Mouse (Mus musculus) CD4-positive helper T cell, adult 2 months (primary cell): ENCODE data around the gene Atp1a4.

Experiments used
- DNase-seq: peaks from one replicate; pipeline ENCODE4 v3.0.0-alpha.2; 2012; ENCODE audit warnings: low read depth, missing footprints, low spot score

Atp1a4 gene

GRCm38 (mm10) chr1:172258314-172258713, at the start of gene Atp1a4:
Gene Atp1a4 (minus strand): TSS chr1:172258414.
- DNase-seq = no peak

DNA sequence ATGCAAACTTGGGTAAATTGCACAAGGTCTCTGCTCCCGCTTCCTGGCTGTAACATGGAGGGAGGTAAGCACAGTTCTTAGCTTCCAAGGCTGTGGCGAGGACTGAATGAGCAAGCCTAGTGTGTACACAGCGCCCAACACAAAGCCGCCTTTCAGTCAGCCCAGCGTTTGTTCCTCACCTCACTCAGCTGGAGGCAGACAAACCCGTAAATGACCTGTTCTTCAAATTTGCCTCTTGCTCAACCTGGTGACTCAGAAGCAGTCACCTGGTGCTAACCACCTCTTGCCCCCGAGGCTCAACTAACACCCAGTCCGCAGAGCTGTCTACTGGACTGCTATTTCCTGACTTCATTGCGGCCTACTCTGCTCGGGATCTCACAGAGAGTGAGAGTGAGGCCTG, 49.7 kb upstream of the Atp1a4 start:
- DNase-seq = no peak

GRCm38 (mm10) chr1:172306885-172307284, 48.7 kb upstream of the Atp1a4 start:
- no peak for DNase-seq

DNA sequence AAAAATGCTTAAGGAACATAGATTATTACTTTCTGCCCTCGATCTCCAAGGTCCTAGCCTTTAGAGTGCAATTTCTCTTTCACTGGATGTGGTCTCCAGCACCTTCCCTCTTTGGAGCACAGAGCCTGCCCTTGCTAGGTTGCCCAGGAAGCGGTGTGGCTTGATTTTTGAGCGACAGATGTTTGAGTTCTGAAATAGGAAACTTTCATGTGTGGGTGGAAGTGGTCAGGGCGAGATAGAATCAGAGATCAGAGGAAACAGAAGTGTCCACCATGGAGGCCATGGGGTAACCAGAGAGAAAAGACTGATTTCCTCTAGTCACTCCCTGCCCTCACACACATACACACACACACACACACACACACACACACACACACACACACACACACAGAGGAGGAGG, 48.0 kb upstream of the Atp1a4 start:
- peak; percentile 71 for DNase-seq

GRCm38 (mm10) chr1:172305635-172306034, 47.4 kb upstream of the Atp1a4 start:
- peak; percentile 31 for DNase-seq

DNA sequence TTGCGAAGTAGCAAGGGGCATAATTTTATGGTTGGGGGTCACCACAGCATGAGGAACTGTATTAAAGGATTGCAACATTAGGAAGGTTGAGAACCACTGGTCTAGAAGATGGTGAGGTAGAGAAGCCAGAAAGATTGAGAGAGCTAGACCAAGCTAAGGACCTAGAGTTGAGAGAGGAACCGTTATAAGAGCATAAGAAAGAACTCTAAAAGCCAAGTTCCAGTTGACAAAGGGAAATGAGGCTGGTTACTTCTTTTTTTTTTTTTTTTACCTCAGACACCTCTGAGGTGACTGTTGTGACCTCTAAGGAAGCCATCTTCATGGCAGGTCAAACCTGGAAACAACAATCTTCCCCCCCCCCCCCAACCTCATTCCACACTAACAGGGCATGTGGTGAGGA, 46.9 kb upstream of the Atp1a4 start:
- DNase-seq = no peak

DNA sequence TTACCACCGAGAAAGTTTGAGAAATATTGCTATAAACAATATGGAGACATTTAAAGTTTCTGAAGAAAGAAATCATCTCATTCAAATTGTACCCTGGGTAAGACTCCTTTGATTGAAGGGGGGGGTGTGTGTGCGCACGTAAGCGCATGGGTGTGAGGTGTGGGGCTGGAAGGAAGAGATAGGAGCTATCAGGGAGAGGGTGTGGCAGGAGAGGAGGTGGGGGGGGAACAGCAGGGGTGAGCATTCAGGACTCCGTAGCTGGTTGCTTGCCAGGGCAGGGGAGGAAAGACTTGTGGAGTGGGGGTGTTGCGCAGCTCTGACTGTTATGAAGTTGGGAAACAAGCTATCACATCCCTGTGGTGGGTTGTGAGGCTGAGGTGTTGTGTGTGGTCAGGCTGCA, 46.2 kb upstream of the Atp1a4 start:
- DNase-seq = no peak

DNA sequence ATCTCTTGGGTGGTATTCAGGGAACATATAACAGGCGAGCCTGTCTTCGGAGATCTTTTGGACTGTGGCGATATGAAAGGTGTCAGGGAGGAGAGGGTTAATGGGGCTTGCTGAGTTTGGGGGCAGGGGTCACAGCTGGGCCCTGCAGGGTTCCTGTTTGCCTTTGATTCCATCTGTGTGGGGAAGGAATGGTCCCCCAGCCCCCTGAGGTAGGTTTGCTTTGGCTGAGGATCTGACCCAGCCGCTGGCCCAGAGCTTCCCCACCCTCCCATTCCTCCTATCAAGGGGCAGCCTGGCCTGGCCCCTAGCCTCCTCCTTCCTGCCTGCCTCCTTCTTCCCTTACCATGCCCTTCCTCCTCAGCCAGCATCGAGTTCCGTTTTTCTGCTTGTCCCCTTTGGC, 44.6 kb upstream of the Atp1a4 start:
- no peak for DNase-seq

DNA sequence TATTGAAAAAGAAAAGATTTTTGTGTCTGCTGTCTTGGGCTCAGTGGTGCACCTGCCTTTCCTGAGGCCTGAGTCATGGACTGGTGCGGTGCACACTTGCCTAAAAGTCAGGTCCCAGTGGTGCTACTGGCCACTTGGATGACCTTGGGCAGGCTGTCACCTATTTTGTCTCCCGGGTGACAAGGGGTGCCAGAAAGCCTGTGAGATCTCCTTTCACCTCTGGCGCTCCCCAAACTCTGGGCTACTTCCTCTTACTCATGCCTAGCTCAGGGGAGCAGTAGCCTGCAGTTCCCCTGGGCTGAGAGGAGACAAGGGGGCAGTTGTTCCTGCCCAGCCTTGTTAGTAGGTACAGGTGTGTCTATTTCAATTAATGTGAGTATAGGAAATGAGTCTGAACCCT, 44.1 kb upstream of the Atp1a4 start:
- DNase-seq = no peak

DNA sequence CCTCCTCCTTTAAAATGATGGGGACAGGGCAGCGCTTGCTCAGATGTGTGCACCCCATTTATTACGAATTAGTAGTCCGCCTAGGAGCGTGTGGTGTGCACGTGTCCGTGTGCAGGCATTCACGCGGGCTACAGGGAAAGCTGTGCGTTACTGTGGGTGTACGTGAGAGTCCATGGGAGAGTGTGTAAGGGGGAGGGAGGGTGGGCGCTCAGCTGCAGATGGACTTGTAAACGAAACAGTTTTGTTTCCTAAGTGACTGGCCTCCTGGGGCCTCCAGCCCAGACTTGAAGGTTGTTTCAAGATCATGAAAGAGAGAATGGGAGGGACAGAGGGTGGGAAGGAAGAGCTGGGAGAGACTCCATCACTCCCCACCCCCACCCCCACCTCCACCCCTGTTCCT, 43.0 kb upstream of the Atp1a4 start:
- DNase-seq = no peak

- DNase-seq = no peak
Measured at GRCm38 (mm10) chr1:172300247-172300646, 42.0 kb upstream of the Atp1a4 start.

DNA sequence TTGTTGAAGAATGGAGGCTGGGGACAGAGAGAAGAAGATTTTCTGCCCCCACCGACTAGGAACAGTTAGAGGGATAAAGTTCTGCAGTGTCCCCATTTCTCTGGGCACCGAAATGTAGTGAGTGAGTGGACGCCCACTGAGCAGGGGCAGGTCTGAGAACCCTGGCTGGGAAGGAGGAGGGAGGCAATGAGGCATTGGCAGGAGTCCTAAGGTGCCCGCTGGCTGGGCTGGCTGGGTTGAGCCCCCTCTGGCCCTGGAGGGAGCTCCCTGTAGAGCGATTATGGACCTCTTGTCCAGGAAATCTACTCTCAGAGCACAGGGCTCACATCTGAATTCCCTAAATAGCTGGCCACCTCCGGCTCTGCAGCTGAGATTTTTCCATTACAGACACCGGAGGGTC, 41.3 kb upstream of the Atp1a4 start:
- no peak for DNase-seq

DNA sequence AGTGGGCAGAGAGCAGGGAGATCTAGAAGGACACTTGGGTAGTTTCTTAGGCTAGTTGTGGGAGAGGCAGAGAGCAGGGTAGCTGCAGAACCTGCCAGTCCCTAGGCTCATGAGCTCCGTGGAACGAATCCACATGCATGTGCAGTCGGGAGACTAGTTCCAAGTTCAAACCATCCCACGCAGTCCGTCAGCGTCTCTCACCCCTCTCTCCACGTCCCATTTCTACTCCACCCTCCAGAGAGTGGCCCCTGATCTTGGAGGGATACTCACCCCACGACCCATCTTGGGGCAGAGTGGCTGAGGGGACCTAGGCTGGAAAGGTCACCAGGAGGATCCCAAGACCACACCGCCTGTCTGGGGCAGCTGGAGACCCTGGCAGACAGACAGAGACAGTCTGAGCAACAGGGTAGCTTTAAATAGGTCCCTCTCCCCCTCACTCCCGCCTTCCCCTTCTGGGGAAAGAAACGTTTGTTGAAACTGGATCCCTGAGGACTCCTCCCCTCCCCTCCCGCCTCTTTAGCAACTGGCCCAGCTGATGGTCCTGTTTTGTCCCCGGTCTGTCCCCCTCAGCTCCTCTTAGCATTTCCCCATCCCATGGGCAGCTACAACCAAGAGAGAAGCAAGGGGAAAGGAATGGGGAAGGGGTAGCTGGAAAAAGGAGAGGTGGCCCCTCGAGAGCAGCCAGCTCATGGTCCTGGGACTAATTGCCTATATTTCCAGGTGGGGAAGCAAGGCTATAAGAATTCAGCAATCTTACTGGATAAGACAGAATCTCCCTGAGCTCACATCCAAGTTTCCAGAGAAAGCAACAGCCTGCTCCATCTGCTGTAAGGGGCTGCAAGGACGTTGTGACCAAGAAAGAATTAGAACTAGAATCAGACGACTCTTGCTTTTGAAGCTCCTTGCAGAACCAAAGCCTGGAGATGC, 39.7 kb upstream of the Atp1a4 start, which contains the start of gene Atp1a2:
Gene Atp1a2, minus strand, starts transcription at position 454 of the 927 bp plus-strand sequence.
- no peak for DNase-seq

- no peak for DNase-seq
Measured at GRCm38 (mm10) chr1:172296816-172297510, 38.7 kb upstream of the Atp1a4 start.

- no peak for DNase-seq
Measured at GRCm38 (mm10) chr1:172295751-172296197, 37.6 kb upstream of the Atp1a4 start.

DNA sequence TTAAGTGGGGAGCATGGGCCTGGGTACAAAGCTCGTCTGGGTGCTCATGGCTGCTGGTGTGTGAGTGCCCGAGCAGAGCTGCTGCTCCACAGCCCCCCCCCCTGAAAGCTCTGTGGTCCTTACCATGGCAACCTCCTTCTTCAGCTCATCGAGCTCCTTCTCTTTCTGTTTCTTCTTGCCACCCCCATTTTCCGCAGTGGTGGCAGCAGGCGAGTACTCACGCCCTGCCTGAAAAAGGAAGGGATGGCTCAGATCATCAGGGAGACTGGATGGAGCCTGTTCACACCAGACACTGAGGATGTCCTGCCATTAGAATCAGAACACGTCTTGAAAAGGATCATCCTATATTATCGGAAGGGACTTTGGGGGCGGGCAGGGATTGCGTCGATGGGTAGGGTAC, 35.2 kb upstream of the Atp1a4 start:
- no peak for DNase-seq

GRCm38 (mm10) chr1:172292880-172293279, 34.7 kb upstream of the Atp1a4 start:
- no peak for DNase-seq

GRCm38 (mm10) chr1:172289617-172289946, 31.4 kb upstream of the Atp1a4 start:
- no peak for DNase-seq

DNA sequence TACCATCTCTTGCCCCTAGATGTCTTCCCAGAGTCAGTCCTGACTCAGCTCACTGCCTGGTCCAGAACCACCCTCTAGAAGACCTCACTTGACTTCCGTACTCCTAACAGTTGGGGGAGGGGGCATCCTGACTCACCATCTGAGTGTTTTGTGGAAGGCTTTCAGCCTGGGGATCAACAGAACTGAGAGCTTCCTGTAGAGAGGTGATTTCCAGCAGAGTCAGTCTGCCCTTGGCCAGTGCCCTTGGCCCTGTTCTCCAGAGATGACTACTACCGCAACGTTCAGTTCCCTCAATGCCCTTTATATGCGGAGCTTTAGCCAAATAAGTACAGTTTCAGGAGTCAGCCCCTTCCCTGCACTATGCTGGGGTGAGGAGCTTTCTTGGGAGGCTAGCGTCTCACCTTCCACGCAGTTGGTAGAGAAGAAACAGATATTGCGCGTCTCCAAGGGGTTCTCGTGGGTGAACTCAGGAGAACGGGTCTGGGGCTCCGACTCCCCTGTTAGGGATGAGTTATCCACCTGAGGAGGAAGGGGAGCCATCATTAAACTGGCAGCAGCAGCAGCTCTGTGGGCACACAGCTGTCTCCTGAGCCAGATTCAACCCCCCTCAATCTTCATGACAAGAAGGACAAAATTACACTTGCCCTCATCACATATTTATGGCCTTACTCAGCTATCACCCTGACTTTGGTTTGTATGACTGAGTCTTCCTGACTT, 30.8 kb upstream of the Atp1a4 start:
- DNase-seq = no peak

DNA sequence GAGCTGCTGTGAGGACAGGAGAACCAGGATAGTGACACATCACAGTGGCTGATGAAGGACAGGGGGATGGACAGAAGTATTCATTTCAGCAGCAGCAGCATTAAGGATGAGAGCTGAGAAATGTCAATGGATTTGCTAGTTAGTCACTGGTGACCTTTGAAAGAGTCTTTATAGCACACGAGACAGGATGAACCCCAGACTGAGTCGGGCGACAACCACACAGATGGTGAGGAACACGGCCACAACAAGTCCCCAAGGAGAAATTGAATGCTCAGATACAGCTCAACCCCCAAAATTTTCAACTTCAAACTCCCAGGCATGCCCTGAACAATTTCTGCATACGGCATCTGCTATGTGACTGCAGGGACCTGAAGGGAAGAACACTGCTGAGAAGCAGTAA, 28.5 kb upstream of the Atp1a4 start:
- no peak for DNase-seq

DNA sequence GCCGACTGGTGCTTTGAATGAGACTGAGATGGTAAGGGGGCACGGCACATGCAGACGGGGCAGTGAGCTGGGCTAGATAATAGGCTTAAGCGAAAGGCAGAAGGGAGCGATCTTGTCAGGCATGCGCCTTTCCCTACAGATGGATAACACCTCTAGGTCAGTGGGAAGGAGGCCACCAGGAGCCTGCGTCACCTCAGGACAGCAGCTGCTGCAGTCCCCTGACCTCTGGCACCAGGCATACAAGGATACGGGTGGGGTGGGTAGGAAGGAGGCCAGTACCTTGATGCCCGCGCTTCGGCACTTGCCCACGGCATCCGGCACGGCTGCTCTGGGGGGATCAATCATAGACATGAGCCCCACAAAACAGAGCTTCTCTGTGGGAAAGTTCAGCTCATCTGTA, 26.0 kb upstream of the Atp1a4 start:
- DNase-seq = no peak

DNA sequence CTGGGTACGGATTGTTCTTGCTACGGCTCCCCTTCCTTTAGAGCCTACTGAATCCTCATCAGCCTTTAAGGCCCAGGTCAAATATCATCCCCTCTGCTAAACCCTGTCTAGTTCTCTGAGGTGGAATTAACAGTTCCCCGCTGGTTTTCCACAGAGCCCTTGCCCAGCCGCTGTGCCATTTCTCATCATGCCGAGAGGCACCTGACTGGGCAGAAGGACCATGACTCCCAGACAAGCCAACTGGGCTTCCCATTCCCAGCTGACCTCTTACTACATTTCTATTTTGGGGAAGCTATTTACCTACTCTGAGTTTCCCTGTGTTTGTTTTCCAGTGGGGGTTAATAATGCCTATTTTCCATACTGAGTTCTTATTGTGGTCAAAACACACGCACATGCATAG, 24.9 kb upstream of the Atp1a4 start:
- DNase-seq = no peak
